Mouse (Mus musculus) adrenal gland, postnatal 10 days (tissue): ENCODE measurements around the gene Gbf1. TPM values are rescaled to one million over a fixed set of nuclear protein-coding genes. Genes with fewer than 3 reads are reported as not detected.

ENCODE experiments used
- DNase-seq: peaks from one replicate; pipeline ENCODE4 v3.0.0; 2021; ENCODE audit warnings: mixed read lengths
- total RNA-seq, 2 experiments: library from RNA; stranded (reverse); gene quantifications; 2 replicates each; pipeline ENCODE4 v1.2.3; 2021

The Gbf1 gene
- total RNA-seq, 2 experiments from 2014 or later, result 50.5 to 60.0 TPM

DNA sequence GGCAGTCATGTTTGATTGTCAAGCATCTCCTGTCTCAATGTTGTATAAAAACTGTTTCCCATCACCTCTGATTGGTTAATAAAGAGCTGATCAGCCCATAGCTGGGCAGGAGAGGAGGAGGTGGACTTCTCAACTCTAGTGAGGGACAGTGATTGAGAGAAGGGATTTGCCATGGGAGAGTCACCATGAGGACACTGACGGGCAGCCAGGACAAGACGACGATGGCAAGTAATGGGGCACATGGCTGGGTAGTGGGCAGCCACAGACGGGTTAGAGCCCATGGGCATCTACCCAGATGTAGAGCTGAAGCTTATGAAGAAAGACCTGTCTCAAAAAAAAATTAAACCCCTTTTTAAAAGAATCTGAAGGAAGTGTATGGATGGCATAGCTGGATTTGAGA, 150.2 kb downstream of the Gbf1 start:
- DNase-seq, result no peak

DNA sequence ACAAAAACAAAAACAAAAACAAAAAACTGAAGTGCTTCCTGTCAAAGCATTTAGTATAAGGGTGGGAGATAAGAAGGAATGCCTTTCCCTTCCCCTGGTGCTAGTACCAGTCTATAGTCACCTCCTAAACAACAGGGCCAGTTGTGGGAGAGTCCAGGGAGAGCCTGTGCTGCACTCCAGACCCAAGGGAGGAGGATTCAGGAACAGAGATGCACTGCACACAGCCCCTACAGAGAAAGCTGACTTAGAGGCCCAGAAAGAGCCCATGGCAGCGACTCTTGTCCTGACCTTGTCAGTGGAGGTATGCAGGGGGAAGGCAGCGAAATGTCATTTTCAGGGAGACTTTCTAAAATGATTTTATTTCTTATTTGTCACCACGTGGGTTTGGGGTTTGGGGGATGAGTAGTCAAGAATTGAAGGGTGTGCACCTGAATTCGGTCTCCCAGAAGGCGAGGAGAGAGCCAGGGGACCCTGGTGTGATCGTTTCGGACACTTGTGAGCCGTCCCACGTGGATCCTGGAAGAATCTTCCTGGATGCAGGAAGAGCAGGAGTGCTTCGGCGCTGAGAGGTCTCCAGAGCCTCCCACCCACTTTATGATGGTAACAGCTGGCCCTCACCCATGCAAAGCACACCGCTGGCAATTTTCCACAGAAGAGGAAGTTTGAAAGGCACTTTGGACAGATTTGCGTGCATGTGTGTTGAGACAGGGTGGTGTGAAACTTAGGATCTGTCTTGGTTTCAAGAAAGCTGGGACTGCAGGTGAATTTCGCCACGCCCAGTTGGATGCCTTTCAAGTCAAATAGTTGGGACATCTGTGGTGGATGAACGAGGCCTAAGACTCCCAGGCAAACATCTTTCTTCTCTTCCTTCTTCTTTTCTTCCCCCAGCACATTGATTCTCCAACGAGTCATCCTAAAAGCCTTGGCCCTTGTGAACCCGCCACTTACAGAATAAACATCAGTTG, 151.2 kb downstream of the Gbf1 start:
- DNase-seq, result no peak

DNA sequence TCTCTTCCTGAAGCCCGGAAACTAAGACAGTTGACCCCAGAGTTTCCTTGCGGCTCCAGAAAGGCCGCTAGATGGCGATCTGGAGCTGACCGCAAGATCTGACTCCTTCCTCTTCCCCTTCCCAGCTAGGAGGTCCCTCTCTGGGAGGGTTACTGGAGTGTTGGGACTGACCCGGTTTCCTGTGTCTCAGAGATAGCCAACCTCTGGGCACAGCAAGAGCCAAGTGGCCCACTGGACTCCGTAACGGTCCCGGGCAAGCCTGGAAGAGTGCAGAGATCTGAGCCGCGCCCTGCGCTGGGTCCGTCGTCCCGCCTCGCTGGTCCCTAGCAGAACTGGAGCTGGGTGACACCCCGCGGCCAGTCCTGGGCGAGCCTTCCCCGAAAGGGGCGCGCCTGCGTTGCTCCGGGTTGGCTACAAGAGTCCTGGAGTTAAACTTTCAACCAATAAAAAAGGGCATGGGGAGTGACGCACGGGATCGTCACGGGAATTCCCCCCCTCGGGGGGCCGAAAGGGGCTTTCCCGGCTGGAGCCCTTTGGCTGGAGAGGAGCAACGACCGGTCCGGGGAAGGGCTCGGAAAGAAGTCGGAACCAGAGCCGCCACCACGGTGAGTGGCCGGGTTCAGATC, 152.0 kb downstream of the Gbf1 start, which contains the start of gene Nfkb2:
Gene Nfkb2, plus strand, starts transcription at position 105 of the 626 bp plus-strand sequence.
- DNase-seq, result peak; percentile 96

DNA sequence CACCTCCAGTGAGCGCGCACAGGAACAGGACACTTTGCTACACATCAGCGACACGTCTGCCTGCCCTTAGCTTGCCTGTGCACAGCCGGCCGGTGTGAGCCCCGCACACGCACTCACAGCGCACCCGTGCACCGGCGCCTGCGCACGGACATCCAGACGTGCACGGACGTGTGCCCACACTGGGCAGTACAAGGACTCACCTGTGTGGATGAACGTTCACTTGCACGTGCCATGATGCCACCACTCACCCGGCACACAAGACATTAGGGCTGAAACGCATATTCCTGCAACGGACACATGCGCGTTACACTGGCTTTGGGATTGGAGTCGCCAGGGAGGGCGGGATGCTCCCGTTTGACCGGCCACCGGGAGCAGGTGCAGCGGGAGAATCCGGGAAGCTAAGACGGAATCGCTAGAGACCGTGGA, 152.6 kb downstream of the Gbf1 start:
- DNase-seq, result no peak

DNA sequence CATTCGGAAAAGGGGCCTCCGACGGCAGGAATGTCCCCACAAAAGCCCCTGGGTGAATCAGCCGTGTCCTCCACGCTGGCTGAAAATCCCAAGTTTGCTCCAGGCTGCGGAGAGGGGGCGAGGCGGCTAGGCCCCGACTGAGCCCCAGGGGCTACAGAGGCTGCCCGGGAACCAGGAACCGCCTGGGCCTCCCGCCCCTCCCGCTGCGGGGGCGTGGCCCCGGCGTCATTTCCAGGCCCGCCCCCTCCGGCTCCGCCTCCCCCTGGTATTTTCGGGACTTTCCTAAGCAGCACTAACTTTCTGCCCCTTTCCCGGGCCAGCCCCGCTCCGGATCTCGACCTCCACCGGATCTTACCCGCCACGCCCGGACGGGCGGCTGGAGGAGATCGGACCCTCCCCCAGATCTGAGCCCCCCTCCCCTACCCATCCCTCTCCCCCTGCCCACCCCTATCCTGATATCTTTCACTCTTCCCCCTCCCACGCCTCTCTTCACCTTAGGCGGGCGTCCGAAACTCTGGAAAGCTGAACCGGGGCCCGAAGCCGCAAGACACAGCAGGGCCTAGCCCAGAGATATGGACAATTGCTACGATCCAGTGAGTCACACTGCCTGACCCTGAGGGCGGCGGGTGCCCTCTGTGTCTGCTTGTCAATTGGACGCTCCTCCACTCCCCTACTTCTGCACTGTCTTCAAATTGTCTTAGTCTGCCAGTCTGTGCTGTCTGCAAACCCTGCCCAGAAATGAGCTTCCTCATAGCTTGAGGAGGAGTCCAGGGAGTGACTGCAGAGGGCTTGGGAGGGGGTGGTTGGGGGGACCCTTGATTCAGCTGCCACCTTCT, 153.3 kb downstream of the Gbf1 start:
- DNase-seq, result peak; percentile 96

GRCm38 (mm10) chr19:46306268-46306610, 153.9 kb downstream of the Gbf1 start:
- DNase-seq, result no peak

DNA sequence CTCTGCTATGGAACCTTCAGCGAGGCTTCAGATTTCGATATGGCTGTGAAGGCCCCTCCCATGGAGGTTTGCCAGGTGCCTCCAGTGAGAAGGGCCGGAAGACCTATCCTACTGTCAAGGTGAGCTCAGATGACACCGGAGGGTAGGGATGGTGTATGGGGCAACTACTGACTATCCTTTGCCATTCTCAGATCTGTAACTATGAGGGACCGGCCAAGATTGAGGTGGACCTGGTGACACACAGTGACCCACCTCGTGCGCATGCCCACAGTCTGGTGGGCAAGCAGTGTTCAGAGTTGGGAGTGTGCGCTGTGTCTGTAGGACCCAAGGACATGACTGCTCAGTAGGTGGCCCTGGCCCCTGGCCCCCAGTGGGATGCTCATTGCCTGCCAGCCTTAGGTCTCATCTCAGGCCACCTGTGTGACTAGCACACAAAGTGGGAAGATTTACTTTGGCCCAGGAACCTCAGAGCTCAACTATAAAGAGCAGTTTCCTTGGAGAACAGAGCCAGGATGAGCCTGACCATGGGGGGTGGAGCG, 154.5 kb downstream of the Gbf1 start:
- no peak for DNase-seq

DNA sequence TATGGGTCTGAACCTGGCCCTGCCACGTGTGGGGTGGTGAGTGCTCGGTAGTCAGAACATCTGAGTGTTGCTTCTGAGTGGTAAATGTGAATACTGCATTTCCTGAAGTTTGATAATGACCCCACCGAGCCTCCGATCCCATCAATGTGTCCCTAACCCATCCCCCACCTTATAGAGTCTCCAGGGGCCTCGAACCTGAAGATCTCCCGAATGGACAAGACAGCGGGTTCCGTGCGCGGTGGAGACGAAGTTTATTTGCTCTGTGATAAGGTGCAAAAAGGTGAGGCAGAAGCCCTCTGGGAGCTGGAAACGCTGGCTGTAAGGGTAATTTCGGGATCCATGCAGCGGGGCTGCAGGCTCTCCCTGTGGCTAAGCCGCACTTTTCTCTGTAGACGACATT, 155.5 kb downstream of the Gbf1 start:
- no peak for DNase-seq

DNA sequence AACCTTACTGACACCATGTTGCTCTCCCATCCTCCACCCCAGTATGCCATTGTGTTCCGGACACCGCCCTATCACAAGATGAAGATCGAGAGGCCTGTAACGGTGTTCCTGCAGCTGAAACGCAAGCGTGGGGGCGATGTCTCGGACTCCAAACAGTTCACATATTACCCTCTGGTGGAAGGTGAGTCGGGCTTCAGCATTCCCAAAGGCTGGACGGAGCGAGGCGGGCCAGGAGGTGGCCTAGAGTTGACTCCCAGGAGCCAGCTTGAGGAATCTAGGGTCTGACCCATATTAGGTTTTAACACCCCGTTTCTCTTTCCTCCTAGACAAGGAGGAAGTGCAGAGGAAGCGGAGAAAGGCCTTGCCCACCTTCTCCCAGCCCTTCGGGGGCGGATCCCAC, 156.0 kb downstream of the Gbf1 start:
- no peak for DNase-seq

- peak; percentile 91 for DNase-seq
Measured at GRCm38 (mm10) chr19:46308706-46309435, 156.6 kb downstream of the Gbf1 start.

DNA sequence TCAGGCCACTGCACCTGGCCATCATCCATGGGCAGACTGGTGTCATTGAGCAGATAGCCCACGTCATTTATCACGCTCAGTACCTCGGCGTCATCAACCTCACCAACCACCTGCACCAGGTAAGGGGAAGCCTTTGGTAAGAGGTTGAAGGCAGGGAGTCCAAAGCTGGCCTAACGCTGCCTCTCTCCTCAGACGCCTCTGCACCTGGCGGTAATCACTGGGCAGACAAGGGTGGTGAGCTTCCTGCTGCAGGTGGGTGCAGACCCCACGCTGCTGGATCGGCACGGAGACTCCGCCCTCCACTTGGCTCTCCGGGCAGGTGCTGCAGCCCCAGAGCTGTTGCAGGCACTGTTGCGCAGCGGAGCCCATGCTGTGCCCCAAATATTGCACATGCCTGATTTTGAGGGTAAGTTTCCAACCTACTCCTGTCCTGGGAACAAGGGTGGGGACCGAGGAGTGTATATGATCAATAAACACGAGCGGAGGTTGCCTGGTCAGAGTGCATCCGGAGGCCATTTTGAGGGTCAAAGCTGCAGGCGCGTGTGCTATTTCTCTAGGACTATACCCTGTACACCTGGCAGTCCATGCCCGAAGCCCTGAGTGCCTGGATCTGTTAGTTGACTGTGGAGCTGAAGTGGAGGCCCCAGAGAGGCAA, 157.5 kb downstream of the Gbf1 start:
- DNase-seq, result no peak

- DNase-seq, result no peak
Measured at GRCm38 (mm10) chr19:46310312-46310865, 158.1 kb downstream of the Gbf1 start.

GRCm38 (mm10) chr19:46311341-46311740, 159.0 kb downstream of the Gbf1 start:
- no peak for DNase-seq

GRCm38 (mm10) chr19:46312566-46312965, 160.3 kb downstream of the Gbf1 start:
- no peak for DNase-seq

- DNase-seq, result no peak
Measured at GRCm38 (mm10) chr19:46313116-46313515, 160.8 kb downstream of the Gbf1 start.

DNA sequence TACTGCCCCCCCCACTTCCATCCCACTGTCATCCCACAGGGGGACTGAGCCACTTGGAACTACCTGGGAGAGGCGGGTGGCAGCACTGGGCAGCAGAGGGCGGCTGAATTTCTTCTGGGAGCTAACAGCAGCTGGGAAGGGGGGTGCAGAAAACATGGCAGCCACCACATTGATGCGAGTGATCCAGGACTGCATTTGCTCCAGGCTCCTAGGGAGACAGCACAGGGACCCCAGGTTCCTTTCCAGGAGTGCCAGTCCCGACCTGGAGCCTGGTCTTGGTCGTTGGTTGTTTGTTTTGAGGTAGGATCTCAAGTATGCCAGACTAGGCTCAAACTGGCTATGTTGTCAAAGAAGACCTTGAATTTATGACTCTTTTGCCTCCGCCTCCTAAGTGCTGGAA, 161.3 kb downstream of the Gbf1 start:
- no peak for DNase-seq

GRCm38 (mm10) chr19:46314151-46314601, 161.9 kb downstream of the Gbf1 start:
- DNase-seq, result no peak

DNA sequence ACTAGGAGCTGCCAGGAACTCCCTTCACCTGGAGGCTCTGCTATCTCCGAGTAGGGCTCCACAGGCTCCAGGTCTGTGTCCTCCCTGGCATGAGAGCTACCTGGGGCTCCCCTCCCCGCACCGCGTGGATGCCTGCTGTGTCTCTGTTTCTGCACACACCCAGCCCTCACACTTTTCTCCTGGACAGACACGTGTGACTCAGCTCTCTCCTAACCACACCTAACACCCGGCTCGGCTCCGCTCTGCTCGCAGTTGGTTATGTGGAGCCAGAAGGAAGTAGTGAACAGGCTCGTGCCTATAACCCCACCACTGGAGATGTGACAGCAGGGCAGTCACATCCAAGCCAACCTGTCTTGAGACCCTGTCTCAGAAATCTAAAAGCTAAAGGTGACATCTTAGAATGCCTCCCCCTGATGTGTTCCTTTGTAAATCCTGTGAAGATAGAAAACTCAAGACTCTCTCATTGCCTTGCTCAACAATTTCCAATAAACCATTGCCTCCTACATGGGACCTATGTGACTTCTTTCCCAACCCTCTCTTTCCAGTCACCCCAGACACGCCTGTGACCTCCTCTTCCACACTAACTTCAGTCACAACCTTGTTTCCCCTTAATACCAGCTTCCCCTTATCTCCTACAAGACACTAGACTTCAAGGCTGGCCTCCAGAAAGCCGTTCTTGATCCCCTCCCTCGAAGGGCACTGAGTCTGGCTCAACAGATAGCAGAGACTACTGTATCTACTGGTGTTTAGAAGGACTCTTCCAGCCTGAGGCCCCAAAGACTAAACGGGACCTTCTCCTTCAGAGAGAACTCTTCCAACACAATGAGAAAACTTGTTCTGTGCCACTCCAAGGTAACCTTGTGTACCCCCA, 162.8 kb downstream of the Gbf1 start:
- DNase-seq, result no peak

- DNase-seq, result no peak
Measured at GRCm38 (mm10) chr19:46315752-46316610, 163.7 kb downstream of the Gbf1 start.
